Mouse (Mus musculus) left cerebral cortex, postnatal 25 days (tissue): ENCODE measurements at regions not wholly inside any gene's neighbourhood (a gene's known extent, or its start where the extent isn't known, plus 50 kb on each side); places are given as distances from the start of the nearest gene placed in this dataset.

Experiments used
- DNase-seq, 2 experiments: peaks; one replicate each; pipeline ENCODE4 v3.0.0; 2022; ENCODE audit warnings: low spot score in 2 of 2, mixed read lengths in 1 of 2
- intact Hi-C: fragments of 180-260 bp; cut with DNase I; formaldehyde crosslinking; loops from one replicate; pipeline ENCODE4 v1.15.1; 2025

GRCm38 (mm10) chr3:81718911-81719310 is 213.5 kb upstream of the Ctso start:
- DNase-seq = peak in 1 of 2 experiments; percentile 54
- intact Hi-C loops = no loop called here

DNA sequence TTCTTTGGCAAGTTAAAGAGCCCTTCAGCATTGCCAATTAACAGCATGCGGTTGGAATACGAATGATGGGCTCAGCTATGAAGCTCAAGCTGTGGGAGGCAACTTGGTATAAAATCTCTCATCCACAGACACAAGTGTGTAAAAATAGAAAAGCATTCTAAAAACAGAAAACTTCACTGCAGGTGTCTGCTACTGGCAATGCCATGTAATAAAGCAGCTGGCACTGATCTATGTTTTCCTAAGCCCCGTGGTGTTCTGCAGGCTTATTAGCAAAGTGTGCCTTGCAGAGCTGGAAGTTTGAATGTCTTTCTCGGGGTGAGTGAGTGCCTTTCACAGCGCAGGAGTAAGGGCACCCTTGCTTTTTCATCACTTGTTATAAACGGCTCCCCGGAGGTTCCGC is 196.9 kb upstream of the Ctso start:
- peak; percentile 18 to 55 for DNase-seq
- intact Hi-C loops = no loop called here

DNA sequence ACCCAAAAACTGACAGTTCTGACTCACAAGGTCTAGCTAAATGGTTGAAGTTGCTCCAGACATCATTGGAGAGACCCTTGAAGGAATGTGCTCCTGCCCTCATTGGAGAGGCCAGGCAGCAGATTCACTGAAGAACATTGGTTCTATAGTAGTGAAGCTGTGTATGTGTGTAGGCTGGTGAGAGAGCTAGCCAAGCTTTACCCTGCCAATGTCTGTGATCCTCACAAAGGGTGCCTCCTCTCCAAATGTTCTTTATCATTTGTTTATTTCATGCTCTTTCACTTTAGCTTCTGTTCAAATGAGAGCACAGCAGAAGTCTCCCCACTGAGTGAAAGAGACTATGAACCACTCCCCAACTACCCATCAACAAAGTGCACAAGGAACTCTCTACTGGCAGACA is 195.6 kb upstream of the Ctso start:
- intact Hi-C loops = no loop called here
- no peak for DNase-seq

- DNase-seq = no peak
- intact Hi-C loops = loop anchor here (10.0 kb wide), 1 partner anchor 157 kb away; no protein-coding TSS in a partner anchor
These were observed 190.3 kb upstream of the Ctso start for GRCm38 (mm10) chr3:81742124-81742523.

DNA sequence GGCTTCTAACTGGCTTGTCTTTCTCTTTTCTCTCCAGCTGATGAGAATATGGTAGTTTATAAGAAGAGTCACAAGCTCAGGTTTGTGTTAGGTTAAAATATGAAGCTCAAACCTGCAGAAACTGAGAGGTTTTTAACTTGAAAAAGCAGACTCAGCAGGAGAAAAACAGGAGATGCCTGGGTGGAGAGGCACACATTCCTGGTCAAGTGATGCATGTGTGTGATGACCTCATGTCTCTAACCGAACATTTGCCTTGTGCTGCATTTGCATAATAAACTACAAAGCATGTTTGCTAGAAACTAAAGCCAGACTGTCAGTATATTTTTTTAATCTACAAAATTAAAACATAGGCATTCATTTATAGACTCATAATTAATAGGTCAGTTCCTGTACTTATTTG is 182.2 kb upstream of the Ctso start:
- intact Hi-C loops = no loop called here
- DNase-seq = no peak

DNA sequence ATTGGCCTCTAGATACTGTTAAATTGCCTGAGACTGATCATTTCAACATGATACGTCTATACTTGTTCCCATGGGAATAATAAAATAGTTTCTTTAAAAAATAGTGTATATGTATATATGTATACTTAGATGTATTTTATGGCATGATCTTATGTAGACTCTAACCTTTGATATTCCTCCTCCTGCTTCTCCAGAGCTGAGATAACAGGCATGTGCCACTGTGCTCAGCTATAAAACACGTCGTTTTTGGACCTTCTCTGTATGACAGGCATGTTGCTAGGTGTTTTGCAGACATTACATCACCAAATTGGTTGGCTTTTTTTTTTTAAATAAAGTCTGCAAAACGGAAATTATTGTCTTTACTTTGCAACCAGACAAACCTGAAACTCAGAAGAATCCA is 179.4 kb upstream of the Ctso start:
- no peak for DNase-seq
- intact Hi-C loops = no loop called here

DNA sequence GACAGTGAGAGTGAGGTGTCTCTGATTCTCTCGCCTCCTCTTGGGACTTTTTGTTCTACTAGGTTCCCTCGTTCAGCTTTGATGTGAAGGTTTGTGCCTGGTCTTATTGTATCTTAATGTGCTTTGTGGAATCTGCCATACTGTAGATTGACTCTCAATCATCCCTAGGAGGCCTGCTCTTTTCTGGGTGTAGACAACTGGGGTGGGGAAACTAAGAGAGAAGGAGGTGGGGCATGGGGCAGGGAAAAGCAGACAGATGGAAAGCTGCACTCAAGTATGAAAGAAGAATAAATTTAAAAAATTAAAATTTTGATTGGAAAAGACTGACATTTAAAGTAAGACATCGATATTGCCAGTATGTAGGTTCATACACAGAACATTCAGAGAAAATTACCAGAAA is 172.0 kb upstream of the Ctso start:
- DNase-seq = no peak
- intact Hi-C loops = no loop called here

GRCm38 (mm10) chr3:81760914-81761313 is 171.5 kb upstream of the Ctso start:
- intact Hi-C loops = no loop called here
- peak in 1 of 2 experiments; percentile 46 for DNase-seq

DNA sequence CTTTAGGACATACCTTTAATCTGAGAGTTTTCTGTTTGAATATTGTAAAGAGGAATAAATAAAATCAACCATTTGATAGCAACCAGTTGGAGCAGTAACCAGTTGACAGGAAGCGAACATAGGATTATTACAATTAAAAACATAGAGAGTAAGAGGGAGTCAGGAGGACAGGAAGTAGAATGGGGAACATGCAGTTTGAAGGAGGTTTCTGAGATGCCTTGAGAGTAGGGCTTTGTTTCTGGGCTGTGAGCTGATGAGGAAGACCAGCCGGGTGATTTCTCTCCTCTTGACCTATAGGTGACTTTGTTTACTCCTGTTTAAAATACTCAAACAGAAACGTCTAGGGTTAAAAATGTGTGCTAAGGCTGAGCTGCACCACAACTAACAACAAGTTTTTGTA is 160.6 kb upstream of the Ctso start:
- intact Hi-C loops = loop anchor here (5.0 kb wide), 1 partner anchor 730 kb away; no protein-coding TSS in a partner anchor

GRCm38 (mm10) chr3:81773012-81773411 is 159.4 kb upstream of the Ctso start:
- intact Hi-C loops = loop anchor here (5.0 kb wide), 1 partner anchor 731 kb away; no protein-coding TSS in a partner anchor
- DNase-seq = no peak

More for the DNA sequence above, 160.6 kb upstream of the Ctso start:
- no peak for DNase-seq

DNA sequence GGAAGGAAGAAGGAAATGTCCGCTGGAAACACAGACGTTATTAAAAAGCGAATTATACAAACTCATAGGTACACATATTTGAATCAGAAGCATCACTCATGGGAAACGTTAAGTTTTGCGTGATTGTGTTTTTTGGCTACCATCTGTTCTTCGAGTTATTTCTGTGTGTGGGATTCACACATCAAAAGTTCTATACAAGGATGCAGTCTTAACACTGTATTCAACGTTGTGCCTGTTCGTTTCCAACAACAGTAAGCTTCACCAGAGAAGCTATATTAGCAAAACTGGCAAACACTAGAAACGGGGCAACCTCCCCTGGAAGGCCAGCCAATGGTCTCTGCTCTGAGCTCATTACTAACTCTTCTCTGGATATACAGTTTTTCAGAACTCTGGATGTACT is 150.3 kb upstream of the Ctso start:
- intact Hi-C loops = loop anchor here (2.0 to 5.0 kb wide), 4 partner anchors 743 to 965 kb away; partner anchors contain the start of gene Glrb
- peak in 1 of 2 experiments; percentile 58 for DNase-seq

DNA sequence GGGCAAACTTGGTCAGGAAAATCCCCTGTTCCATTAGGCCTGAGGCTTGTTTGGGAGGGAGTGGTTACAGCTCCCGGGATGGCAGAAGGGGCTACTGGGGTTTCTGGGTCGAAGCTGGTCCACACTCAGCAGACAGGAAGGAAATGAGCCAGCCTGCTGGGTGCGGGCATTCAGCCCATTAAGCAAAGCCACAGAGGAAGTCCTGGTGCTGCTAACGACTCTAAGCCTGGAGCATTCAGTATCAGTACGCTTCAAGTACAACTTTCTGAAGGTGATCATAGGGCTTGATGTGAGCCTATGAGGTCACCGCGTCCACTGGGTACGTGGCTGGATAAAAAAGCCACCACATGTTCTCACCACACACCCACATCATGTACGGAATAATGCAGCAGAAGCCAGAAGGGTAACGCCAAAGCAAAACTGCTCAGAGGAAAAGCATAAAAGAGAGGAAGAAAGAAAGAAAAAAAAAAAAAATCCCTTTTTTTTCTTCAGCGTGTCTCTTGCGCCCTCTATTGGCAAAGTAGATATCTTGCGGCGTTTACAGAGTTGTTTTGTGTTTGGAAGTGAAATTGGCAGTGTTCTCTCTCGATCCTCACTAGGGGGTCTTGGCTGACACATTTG is 149.4 kb upstream of the Ctso start:
- peak; percentile 45 to 78 for DNase-seq
- intact Hi-C loops = loop anchor here (2.0 to 5.0 kb wide), 4 partner anchors 744 to 966 kb away; partner anchors contain the start of gene Glrb

- intact Hi-C loops = loop anchor here (5.0 kb wide), 1 partner anchor 128 kb away; no protein-coding TSS in a partner anchor
- no peak for DNase-seq
These were observed 143.5 kb upstream of the Ctso start for GRCm38 (mm10) chr3:81788915-81789314.

GRCm38 (mm10) chr3:81789664-81790063 is 142.7 kb upstream of the Ctso start:
- peak in 1 of 2 experiments; percentile 50 for DNase-seq
- intact Hi-C loops = loop anchor here (5.0 kb wide), 1 partner anchor 128 kb away; no protein-coding TSS in a partner anchor

DNA sequence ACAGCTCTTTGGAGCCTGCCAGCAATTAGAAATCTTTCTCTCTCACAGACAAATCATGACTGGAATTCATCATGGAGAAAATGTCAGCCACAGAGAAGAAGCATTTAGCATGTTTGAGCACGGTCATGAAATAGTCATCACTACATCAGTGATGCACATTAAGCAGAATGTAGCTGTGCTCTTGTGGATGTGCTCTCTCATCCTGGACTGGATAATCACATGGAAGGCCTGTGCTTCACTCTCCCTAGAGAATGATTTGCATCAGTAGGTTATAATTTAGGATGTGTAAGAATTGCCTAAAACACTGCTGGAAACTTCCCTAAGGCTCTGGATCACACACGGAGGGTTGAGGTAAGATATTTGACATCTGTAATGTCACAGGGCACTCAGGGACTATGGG is 130.3 kb upstream of the Ctso start:
- no peak for DNase-seq
- intact Hi-C loops = no loop called here

GRCm38 (mm10) chr3:81805745-81806144 is 126.7 kb upstream of the Ctso start:
- DNase-seq = no peak
- intact Hi-C loops = loop anchor here (5.0 kb wide), 1 partner anchor 112 kb away; no protein-coding TSS in a partner anchor

GRCm38 (mm10) chr3:81809604-81810003 is 122.8 kb upstream of the Ctso start:
- intact Hi-C loops = loop anchor here (5.0 kb wide), 1 partner anchor 108 kb away; no protein-coding TSS in a partner anchor
- DNase-seq = peak in 1 of 2 experiments; percentile 71

GRCm38 (mm10) chr3:81820304-81820703 is 112.1 kb upstream of the Ctso start:
- intact Hi-C loops = no loop called here
- DNase-seq = no peak

- intact Hi-C loops = no loop called here
- DNase-seq = peak in 1 of 2 experiments; percentile 11
These were observed 102.9 kb upstream of the Ctso start for GRCm38 (mm10) chr3:81829525-81829924.

DNA sequence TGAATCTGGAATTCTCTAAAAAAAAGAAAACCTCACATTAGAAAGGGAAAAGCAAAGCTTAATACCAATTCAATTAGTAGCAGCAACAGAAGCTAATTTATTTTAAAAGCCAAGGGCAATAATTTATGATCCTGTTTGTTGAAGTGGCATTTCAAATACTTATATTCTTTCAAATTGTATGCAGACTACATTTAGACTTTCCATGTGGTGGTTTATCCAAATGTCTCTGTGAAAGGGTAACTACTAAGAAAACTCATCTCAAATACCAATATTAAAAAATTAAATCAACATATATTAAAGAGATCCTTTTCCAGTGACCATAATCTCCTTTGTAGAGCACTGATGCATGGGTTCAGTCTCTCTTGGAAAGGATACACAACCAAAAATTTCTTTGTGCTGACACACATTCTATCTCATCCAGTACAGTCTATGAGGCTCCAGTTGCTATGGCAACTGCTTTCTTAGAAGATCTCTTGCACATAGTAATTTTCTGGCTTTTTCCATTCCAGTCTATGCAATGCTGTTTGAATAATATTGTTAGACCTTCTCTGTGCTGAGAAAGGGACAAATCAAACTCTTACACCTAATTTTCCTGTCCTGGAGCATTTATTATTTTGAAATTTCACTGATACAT is 102.3 kb upstream of the Ctso start:
- peak; percentile 63 to 87 for DNase-seq
- intact Hi-C loops = no loop called here
